Mouse (Mus musculus) Patski (cell line): ENCODE measurements around the gene Zfp131. TPM values are rescaled to one million over a fixed set of nuclear protein-coding genes. Genes with fewer than 3 reads are reported as not detected.

Source experiments
- ATAC-seq: fragments of 100-300 bp; one replicate; pipeline ENCODE4 v1.8.0; 2021
- CTCF ChIA-PET: fragments of 350-600 bp; sonication (Branson Sonifier 250); formaldehyde crosslinking; loops from one replicate; lab custom pipeline; 2022; ENCODE audit warnings: inconsistent platforms; lab: Charles Lee
- POLR2A ChIA-PET: fragments of 350-600 bp; sonication (Branson Sonifier 250); formaldehyde crosslinking; loops from one replicate; lab custom pipeline; 2022; ENCODE audit warnings: antibody characterized with exemption, inconsistent platforms; lab: Charles Lee
- DNase-seq: peaks from one replicate; pipeline ENCODE4 v3.0.0-alpha.2; 2011; ENCODE audit warnings: low read depth, low spot score
- H3K27me3 ChIP-seq: fragments of 371-371 bp; one replicate; pipeline ENCODE4 v1.5.1; 2021
- CTCF ChIP-seq: fragments of 100-300 bp; IDR thresholded peaks from one replicate; pipeline ENCODE4 v1.5.1; 2021
- in situ Hi-C: fragments of 300-500 bp; cut with MboI; formaldehyde crosslinking; loops from 3 replicates; pipeline ENCODE4 v1.11.1; 2018; ENCODE audit warnings: low pct_unique_long_range_greater_than_20kb, mixed read lengths
- polyA plus RNA-seq: library from polyadenylated mRNA; unstranded; gene quantifications from one replicate; pipeline ENCODE4 v1.2.3, GENCODE M21; 2021

Gene Zfp131
- polyA plus RNA-seq, 1 experiment from 2014 or later = 33.8 TPM

GRCm38 (mm10) chr13:119797656-119798055 lies 7.0 kb upstream of the Zfp131 start:
- CTCF ChIA-PET = interaction anchor here (0.7 to 1.0 kb wide), 2 partner anchors 57 to 60 kb away, joined by 3 to 4 read pairs; no protein-coding TSS in a partner anchor
- in situ Hi-C loops = no loop called here
- no peak for ATAC-seq
- H3K27me3 ChIP-seq = no peaks in the 10 kb centered on the region
- TF ChIP-seq CTCF = no peak
- DNase-seq = no peak
- POLR2A ChIA-PET = no interaction called here

- POLR2A ChIA-PET = no interaction called here
- no peak for TF ChIP-seq CTCF
- no peak for ATAC-seq
- in situ Hi-C loops = loop anchor here (5.0 kb wide), 1 partner anchor 56 kb away; no protein-coding TSS in a partner anchor
- no peaks in the 10 kb centered on the region for H3K27me3 ChIP-seq
- CTCF ChIA-PET = no interaction called here
- DNase-seq = no peak
These were observed 2.2 kb upstream of the Zfp131 start for GRCm38 (mm10) chr13:119792791-119793404.

GRCm38 (mm10) chr13:119791580-119792135 lies 969 bp upstream of the Zfp131 start:
- ATAC-seq (no peak), DNase-seq (no peak)
- POLR2A ChIA-PET = no interaction called here
- no peaks in the 10 kb centered on the region for H3K27me3 ChIP-seq
- TF ChIP-seq CTCF = no peak
- CTCF ChIA-PET = no interaction called here
- in situ Hi-C loops = loop anchor here (5.0 kb wide), 1 partner anchor 54 kb away; no protein-coding TSS in a partner anchor

- ATAC-seq (peak; percentile 38), DNase-seq (no peak)
- POLR2A ChIA-PET = interaction anchor here (0.6 to 1.4 kb wide), 4 partner anchors 12 to 99 kb away, joined by 3 to 7 read pairs (median 4); no protein-coding TSS in a partner anchor
- in situ Hi-C loops = loop anchor here (5.0 kb wide), 1 partner anchor 53 kb away; no protein-coding TSS in a partner anchor
- CTCF ChIA-PET = interaction anchor here (1.4 kb wide), 1 partner anchor 105 kb away, joined by 3 read pairs; no protein-coding TSS in a partner anchor
- no peak for TF ChIP-seq CTCF
- no peaks in the 10 kb centered on the region for H3K27me3 ChIP-seq
These were observed 605 bp downstream of the Zfp131 start for GRCm38 (mm10) chr13:119789851-119790717.

- ChIA-PET CTCF (no interaction called here), POLR2A (no interaction called here)
- in situ Hi-C loops = no loop called here
- TF ChIP-seq CTCF = no peak
- ATAC-seq (no peak), DNase-seq (no peak)
- no peaks in the 10 kb centered on the region for H3K27me3 ChIP-seq
These were observed 7.1 kb downstream of the Zfp131 start for GRCm38 (mm10) chr13:119783581-119783980.

- CTCF ChIA-PET = interaction anchor here (0.8 kb wide), 1 partner anchor 11 kb away, joined by 3 read pairs; no protein-coding TSS in a partner anchor
- POLR2A ChIA-PET = no interaction called here
- in situ Hi-C loops = no loop called here
- ATAC-seq (no peak), DNase-seq (no peak)
- no peaks in the 10 kb centered on the region for H3K27me3 ChIP-seq
- TF ChIP-seq CTCF = no peak
These were observed 22.1 kb downstream of the Zfp131 start for GRCm38 (mm10) chr13:119768541-119768940.

GRCm38 (mm10) chr13:119766480-119766879 lies 24.2 kb downstream of the Zfp131 start:
- ChIA-PET CTCF (interaction anchor here (1.0 to 1.3 kb wide), 3 partner anchors 7 to 10 kb away, joined by 3 to 4 read pairs (median 3); no protein-coding TSS in a partner anchor), POLR2A (no interaction called here)
- no peak for TF ChIP-seq CTCF
- no peaks in the 10 kb centered on the region for H3K27me3 ChIP-seq
- in situ Hi-C loops = no loop called here
- no peak for DNase-seq
- no peak for ATAC-seq

GRCm38 (mm10) chr13:119756831-119757230 lies 33.9 kb downstream of the Zfp131 start:
- DNase-seq = no peak

GRCm38 (mm10) chr13:119755681-119756471 lies 34.8 kb downstream of the Zfp131 start, which contains the start of gene Nim1k:
Gene Nim1k, minus strand, starts transcription at chr13:119755882.
- ChIA-PET POLR2A (no interaction called here), CTCF (no interaction called here)
- DNase-seq = no peak
- TF ChIP-seq CTCF = no peak
- in situ Hi-C loops = no loop called here
- no peaks in the 10 kb centered on the region for H3K27me3 ChIP-seq
- ATAC-seq = peak; percentile 95

More at GRCm38 (mm10) chr13:119756831-119757230, 33.9 kb downstream of the Zfp131 start:
- no peak for TF ChIP-seq CTCF
- H3K27me3 ChIP-seq = no peaks in the 10 kb centered on the region
- ChIA-PET POLR2A (no interaction called here), CTCF (no interaction called here)
- ATAC-seq = no peak
- in situ Hi-C loops = no loop called here

- in situ Hi-C loops = no loop called here
- no peak for DNase-seq
- CTCF ChIA-PET = no interaction called here
- POLR2A ChIA-PET = no interaction called here
- no peaks in the 10 kb centered on the region for H3K27me3 ChIP-seq
- no peak for TF ChIP-seq CTCF
- peak; percentile 48 for ATAC-seq
These were observed 35.5 kb downstream of the Zfp131 start for GRCm38 (mm10) chr13:119755141-119755547.
